Mouse (Mus musculus) activated CD4-positive, CD25-positive, alpha-beta regulatory T cell, adult 4 months (primary cell): ENCODE results near the gene Chrna4. TPM values are rescaled to one million over a fixed set of nuclear protein-coding genes. Genes with fewer than 3 reads are reported as not detected.

ENCODE experiments used
- ATAC-seq: one replicate; pipeline ENCODE4 v1.8.0; 2017
- polyA plus RNA-seq, 2 experiments: library from polyadenylated mRNA; unstranded; fragments of 100-300 nt; shearing (Covaris generic); gene quantifications; one replicate each; pipeline ENCODE4 v1.2.1; 2017

The Chrna4 gene
- polyA plus RNA-seq: not detected

- ATAC-seq: no peak
Observed at GRCm38 (mm10) chr2:181043437-181043836, at the start of gene Chrna4. TSS of gene Chrna4 (minus strand) at chr2:181043546.

- no peak for ATAC-seq
Observed at GRCm38 (mm10) chr2:181090123-181090522, 46.8 kb upstream of the Chrna4 start.

DNA sequence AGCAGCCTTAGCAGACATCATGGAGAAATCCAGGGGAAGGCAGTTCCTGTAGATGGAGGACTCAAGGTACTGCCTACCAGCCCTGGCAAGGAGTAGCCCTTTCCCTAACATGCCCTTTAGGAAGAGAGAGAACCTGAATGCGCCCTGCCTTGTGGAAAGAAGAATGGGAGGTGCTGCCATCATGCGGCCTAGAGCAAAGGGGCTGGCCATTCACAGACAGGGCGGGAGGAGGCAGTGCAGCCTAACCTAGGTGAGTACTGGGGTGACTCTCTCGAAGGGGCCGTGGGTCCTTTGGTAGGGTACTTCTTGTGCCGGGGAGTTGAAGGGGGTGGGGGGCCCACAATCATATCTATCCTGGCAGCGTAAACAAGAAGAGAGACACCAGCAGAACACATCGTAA is 41.7 kb upstream of the Chrna4 start:
- ATAC-seq: no peak

- ATAC-seq: no peak
Observed at GRCm38 (mm10) chr2:181083945-181084344, 40.6 kb upstream of the Chrna4 start.

- ATAC-seq: no peak
Observed at GRCm38 (mm10) chr2:181080886-181081285, 37.5 kb upstream of the Chrna4 start.

- no peak for ATAC-seq
Observed at GRCm38 (mm10) chr2:181079518-181079917, 36.2 kb upstream of the Chrna4 start.

- no peak for ATAC-seq
Observed at GRCm38 (mm10) chr2:181078908-181079307, 35.6 kb upstream of the Chrna4 start.

- ATAC-seq: no peak
Observed at GRCm38 (mm10) chr2:181075501-181075900, 32.2 kb upstream of the Chrna4 start.

- no peak for ATAC-seq
Observed at GRCm38 (mm10) chr2:181072403-181072714, 29.0 kb upstream of the Chrna4 start.

DNA sequence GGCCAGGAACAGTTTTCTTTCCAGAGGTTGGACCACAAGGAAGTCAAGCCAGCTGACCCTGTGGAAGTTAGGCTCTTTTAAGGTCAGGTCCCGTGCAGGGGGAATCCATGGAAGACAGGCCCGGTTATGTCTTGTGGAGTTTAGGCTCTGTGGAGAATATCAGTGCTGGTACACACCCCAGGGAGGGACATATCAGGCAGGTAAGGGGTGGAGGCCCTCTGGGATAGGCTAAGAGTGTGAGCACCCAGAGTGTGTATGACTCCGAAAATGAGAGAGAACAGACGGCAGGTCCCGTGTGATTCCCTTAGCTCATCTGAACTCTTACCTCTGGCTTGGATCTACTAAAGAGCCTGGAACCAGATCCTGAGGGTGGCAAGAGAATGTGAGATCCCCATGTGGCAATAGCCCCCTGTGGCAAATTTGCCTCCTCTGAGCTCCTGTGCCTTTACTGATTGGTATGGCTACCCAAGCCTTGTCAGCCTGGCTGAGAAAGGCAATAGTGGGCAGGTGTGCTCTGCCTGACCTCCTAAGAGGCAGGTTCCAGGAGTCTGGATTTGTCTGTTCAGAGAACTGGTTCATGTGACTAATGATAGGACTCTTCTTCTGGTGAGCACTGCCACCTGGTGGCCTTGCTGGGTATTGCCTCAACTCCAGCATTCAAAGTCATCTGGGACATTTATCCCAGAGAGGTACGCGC is 28.5 kb upstream of the Chrna4 start:
- peak; percentile 40 for ATAC-seq

GRCm38 (mm10) chr2:181070136-181070535 is 26.8 kb upstream of the Chrna4 start:
- ATAC-seq: no peak

DNA sequence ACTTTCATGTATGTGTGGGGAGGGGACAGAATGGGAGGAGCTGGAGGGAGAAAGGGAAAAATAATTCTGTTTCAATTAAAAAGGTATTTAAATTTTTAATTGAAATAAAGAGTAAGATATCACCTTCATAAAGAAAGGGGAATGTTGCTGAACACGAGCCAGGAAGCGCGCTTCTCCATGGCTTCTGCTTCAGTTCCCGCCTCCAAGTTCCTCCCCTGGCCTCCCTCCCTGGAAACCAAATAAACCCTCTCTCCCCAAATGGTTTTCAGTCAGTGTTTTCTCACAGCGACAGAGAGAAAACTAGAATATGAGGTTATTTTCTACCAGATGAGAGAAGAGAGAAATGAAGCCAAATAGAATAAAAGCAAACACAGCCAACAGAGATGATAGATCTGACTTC is 25.2 kb upstream of the Chrna4 start:
- no peak for ATAC-seq

GRCm38 (mm10) chr2:181065827-181066226 is 22.5 kb upstream of the Chrna4 start:
- no peak for ATAC-seq

GRCm38 (mm10) chr2:181060127-181060526 is 16.8 kb upstream of the Chrna4 start:
- peak; percentile 40 for ATAC-seq

DNA sequence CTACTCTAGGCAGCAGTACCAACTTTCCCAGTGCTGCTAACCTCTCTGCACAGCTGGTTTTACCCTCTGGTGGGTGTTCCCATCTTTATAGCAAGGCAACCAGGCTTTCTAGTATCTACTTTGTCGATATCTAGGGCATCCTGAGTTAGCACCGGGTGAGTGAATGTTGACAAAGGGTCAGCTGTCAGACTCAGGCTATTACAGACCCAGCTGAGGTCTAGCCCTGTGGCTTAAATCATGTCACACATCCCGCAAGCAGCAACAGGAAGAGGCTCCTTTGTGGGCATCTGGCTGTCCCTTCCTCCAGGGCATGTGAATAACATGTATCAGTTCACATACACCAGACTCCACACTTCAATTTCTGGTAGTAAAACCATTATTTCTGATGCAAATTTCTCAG is 14.8 kb upstream of the Chrna4 start:
- ATAC-seq: no peak

- ATAC-seq: no peak
Observed at GRCm38 (mm10) chr2:181057341-181057740, 14.0 kb upstream of the Chrna4 start.

GRCm38 (mm10) chr2:181052171-181052570 is 8.8 kb upstream of the Chrna4 start:
- no peak for ATAC-seq

GRCm38 (mm10) chr2:181048986-181049385 is 5.6 kb upstream of the Chrna4 start:
- ATAC-seq: no peak

DNA sequence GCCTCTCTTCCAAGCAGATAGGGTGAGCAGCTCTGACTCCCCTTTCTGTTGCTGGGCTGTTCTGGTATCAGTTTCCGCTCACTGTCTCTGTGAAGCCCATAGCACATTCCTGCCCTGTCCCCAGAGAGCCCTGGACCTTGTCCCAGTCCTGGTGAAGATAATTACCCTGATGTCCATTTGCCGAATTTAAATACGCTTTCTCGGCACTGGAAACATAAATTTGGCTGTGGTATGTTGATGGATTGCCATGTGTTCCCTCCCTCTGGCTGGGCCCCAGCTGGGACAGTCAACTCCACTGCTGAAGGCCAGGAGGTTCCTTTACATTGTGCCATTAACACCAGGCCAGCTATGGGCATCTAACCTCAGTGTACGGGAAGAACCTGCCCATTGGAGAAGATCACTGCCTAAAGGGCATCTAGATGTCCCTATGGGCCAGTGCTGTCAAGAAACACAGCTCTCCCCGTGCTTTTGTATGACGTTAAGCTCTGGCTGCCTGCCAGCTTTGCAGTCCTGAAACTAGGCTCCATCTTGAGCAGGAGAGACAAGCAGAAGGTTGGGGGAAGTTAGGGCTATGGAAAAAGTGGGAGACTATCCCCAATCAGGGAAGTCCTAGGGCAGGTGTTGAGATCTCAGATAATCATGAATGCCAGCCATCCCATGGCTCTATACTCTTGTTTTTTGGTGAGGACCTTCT is 5.1 kb upstream of the Chrna4 start:
- no peak for ATAC-seq

DNA sequence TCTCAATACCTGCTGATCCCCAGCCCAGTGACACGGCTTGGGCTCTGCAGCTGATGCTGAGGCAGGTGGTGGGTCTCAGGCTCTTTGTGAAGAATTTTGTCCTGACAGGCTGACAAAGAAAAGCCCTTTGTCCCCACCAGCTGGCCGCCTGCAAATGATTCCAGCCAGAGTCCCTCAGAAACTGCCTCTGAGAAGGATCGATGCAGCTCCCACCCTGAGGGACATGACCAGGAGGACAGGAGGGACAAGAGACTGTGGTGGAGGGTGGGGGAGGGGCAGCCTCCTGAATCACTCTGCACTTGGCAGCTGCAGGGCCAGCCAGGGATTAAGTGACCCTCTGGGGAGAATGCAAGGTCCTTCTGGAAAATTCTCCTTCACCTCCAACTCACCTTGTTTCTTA is 655 bp upstream of the Chrna4 start:
- ATAC-seq: no peak

GRCm38 (mm10) chr2:181042376-181042775 is 970 bp downstream of the Chrna4 start:
- no peak for ATAC-seq

- no peak for ATAC-seq
Observed at GRCm38 (mm10) chr2:181041941-181042340, 1.4 kb downstream of the Chrna4 start.

GRCm38 (mm10) chr2:181039356-181039680 is 4.0 kb downstream of the Chrna4 start:
- ATAC-seq: no peak

DNA sequence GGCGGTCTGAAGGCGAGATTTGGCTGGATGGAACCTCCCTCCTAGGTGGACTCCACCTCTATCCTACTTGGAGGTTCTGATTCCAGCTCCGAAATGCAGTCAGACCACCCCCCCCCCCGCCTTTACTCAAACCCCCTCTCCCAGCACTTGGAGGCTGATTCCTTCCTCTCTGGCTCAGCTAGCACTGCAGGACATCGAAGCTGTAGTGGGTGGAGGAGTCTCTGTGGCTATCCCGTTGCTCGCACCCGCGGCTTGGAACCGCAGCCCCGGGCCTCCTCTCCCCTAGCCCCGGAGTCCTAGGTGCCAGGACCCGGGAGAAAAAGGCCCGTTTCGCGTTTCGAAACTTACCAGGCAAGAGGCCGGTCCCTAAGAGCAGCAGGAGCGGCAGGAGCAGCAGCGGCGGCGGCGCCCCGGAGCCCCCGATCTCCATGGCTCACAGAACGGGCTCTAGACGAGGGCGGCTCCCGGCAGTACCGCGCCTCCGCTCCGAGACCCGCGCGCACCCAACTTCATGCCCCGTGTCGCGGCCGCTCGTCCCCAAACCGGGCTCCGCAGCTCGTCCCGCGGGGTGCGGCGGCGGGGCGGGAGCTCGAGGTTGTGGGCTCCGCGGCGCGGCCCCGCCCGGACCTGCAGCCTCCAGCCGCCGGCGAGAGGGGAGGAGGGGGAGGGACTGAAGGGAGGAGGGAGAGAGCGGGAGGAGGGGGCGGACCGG is 4.5 kb downstream of the Chrna4 start:
- ATAC-seq: no peak
